Mouse (Mus musculus): ENCODE results near the gene Atg14. TPM values are rescaled to one million over a fixed set of nuclear protein-coding genes. Genes with fewer than 3 reads are reported as not detected.

Gene Atg14
- polyA plus RNA-seq, 1 experiment from 2014 or later = 13.9 TPM

DNA sequence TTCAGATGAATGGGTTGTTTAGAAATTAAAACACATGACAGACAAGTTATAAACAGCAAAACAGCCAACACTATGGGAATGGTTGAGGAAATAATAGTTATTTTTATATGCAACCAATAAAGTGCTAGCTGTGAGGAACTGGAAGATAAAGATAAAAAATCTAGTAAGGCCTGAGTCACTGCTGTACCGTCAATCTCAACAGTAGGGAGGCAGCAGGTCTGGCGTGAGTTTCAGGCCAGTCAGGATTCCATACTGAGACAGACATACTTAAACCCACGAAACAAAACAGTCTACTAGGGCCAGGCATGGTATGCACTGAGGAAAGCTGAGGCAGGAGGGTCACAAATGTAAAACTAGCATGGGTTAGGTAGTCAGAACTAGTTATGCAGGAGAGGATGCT lies 42.2 kb downstream of the Atg14 start:
- DNase-seq (ENCODE audit: low spot score) = no peak
- Histone ChIP-seq H3K9ac (ENCODE audit: low read depth, low read length) (no peak overlapping the region), H3K27ac (no peak overlapping the region), H3K27me3 (ENCODE audit: insufficient read depth, low read length) (no peaks in the 10 kb centered on the region), H3K4me1 (replicated peaks; ENCODE audit: insufficient read depth, low read length) (peaks cover 1% of the 10 kb centered on the region; the same call in 1 of the 2 replicates), H3K4me2 (ENCODE audit: low read length) (no peak overlapping the region), H3K9me3 (replicated peaks; ENCODE audit: low read length) (no peaks in the 10 kb centered on the region), H3K36me3 (ENCODE audit: insufficient read depth, low read length) (no peaks in the 10 kb centered on the region), H3K4me3 (replicated peaks; ENCODE audit: low read depth, low read length) (no peak overlapping the region)
- TF ChIP-seq CTCF (IDR thresholded peaks at IDR 0.05; ENCODE audit: low read depth) = no peak
- WGBS = 75% methylated on average over 3 of the region's 3 CpGs
- no peak for ATAC-seq (replicated peaks; ENCODE audit: low FRiP score, low read depth)

DNA sequence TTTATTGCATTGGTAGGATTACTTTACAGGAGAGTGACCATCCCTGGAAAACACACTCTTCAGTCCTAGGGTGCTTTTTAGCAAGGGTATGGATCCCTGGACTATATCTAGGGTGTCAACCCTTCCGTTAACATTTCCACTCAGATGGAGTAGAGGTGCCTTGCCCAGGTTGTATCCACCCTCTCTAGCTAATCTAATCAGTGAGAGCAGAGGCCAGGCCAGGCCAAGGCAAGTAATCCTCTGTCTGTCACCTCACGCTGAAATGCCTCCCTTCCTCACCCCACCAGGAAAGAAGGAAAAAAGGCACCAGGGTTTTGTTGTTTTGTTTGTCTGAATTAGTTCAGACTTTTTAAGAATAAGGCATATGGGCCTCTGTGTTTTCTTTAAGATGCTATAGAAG lies 42.6 kb downstream of the Atg14 start:
- Histone ChIP-seq H3K9me3 (replicated peaks; ENCODE audit: low read length) (no peaks in the 10 kb centered on the region), H3K9ac (ENCODE audit: low read depth, low read length) (no peak overlapping the region), H3K4me1 (replicated peaks; ENCODE audit: insufficient read depth, low read length) (no peaks in the 10 kb centered on the region), H3K4me2 (ENCODE audit: low read length) (no peak overlapping the region), H3K27me3 (ENCODE audit: insufficient read depth, low read length) (no peaks in the 10 kb centered on the region), H3K27ac (no peak overlapping the region), H3K36me3 (ENCODE audit: insufficient read depth, low read length) (no peaks in the 10 kb centered on the region), H3K4me3 (replicated peaks; ENCODE audit: low read depth, low read length) (no peak overlapping the region)
- no peak for TF ChIP-seq CTCF (IDR thresholded peaks at IDR 0.05; ENCODE audit: low read depth)
- DNase-seq (ENCODE audit: low spot score) (no peak), ATAC-seq (replicated peaks; ENCODE audit: low FRiP score, low read depth) (no peak)
- 93% methylated on average over 2 of the region's 2 CpGs for WGBS

DNA sequence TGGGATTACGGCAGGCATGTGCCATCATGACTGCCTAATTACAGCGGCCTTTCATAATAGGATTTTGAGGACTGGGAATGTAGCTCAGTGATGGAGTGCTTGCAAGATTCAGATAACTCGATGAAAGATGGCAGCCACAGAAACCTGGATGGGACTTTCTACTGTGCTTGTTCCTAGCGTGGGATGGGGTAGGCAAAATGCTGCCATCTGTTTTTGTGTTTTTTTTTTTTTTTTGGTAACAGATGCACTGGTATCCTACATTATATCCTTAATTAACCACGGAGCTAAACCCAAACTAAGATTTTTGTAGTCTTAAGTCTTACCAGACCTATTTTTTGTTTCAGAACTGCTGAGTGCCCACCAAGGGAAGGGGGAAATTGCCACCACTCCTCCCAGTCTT lies 44.6 kb downstream of the Atg14 start:
- ATAC-seq (replicated peaks; ENCODE audit: low FRiP score, low read depth) = no peak
- Histone ChIP-seq H3K9me3 (replicated peaks; ENCODE audit: low read length) (no peaks in the 10 kb centered on the region), H3K4me1 (replicated peaks; ENCODE audit: insufficient read depth, low read length) (no peaks in the 10 kb centered on the region), H3K4me3 (replicated peaks; ENCODE audit: low read depth, low read length) (no peak overlapping the region), H3K9ac (ENCODE audit: low read depth, low read length) (no peak overlapping the region), H3K36me3 (ENCODE audit: insufficient read depth, low read length) (no peaks in the 10 kb centered on the region), H3K27ac (no peak overlapping the region), H3K27me3 (ENCODE audit: insufficient read depth, low read length) (no peaks in the 10 kb centered on the region), H3K4me2 (ENCODE audit: low read length) (no peak overlapping the region)
- DNase-seq (ENCODE audit: low spot score) = no peak
- WGBS = 95% methylated on average over 5 of the region's 5 CpGs
- TF ChIP-seq CTCF (IDR thresholded peaks at IDR 0.05; ENCODE audit: low read depth) = no peak

DNA sequence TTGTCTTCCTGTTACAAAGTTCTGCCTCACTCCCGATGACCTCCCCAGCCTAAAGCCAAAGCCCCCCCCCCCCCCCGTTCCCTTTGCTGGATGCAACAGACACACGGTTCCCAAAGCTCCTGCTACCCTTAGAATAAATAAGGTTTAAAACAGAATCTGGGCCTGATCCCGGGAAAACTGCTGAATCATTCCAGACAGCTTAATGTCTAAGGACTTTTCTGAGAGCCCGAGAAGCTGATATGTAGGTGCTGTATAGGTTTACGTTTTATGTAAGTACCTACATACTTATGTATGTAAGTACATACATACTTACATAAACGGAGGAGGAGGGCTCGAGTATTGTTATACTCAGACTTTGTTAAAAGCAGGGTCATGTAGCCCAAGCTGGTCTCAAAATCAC lies 45.1 kb downstream of the Atg14 start:
- 68% methylated on average over 8 of the region's 8 CpGs for WGBS
- H3K4me3 ChIP-seq (replicated peaks; ENCODE audit: low read depth, low read length) = no peak overlapping the region
- H3K9ac ChIP-seq (ENCODE audit: low read depth, low read length) = no peak overlapping the region
- H3K36me3 ChIP-seq (ENCODE audit: insufficient read depth, low read length) = no peaks in the 10 kb centered on the region
- no peaks in the 10 kb centered on the region for H3K27me3 ChIP-seq (ENCODE audit: insufficient read depth, low read length)
- no peaks in the 10 kb centered on the region for H3K4me1 ChIP-seq (replicated peaks; ENCODE audit: insufficient read depth, low read length)
- ATAC-seq (replicated peaks; ENCODE audit: low FRiP score, low read depth) (no peak), DNase-seq (ENCODE audit: low spot score) (no peak)
- no peak overlapping the region for H3K4me2 ChIP-seq (ENCODE audit: low read length)
- TF ChIP-seq CTCF (IDR thresholded peaks at IDR 0.05; ENCODE audit: low read depth) = no peak
- no peaks in the 10 kb centered on the region for H3K9me3 ChIP-seq (replicated peaks; ENCODE audit: low read length)
- H3K27ac ChIP-seq = no peak overlapping the region

DNA sequence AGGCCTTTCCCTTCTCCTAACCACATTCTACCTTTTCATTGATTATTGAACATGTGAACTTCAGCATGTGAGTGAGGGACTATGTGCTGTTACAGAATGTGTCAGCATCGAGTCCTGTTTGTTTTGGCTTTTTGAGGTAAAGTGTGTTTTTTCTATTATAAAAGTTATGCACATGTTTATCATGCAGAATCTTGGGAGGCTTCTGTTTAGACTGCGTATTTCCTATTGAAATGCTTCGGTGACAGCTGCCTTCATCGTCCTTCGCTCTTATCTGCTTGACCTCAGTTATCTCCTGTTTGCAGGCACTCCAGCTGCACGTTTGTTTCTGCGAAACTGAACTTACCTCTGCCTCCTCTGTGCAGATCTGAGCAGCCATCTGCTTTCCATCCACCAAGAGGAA lies 48.1 kb downstream of the Atg14 start:
- Histone ChIP-seq H3K9ac (ENCODE audit: low read depth, low read length) (no peak overlapping the region), H3K4me2 (ENCODE audit: low read length) (no peak overlapping the region), H3K36me3 (ENCODE audit: insufficient read depth, low read length) (no peaks in the 10 kb centered on the region), H3K4me1 (replicated peaks; ENCODE audit: insufficient read depth, low read length) (no peaks in the 10 kb centered on the region), H3K9me3 (replicated peaks; ENCODE audit: low read length) (no peaks in the 10 kb centered on the region), H3K27me3 (ENCODE audit: insufficient read depth, low read length) (no peaks in the 10 kb centered on the region), H3K4me3 (replicated peaks; ENCODE audit: low read depth, low read length) (no peak overlapping the region), H3K27ac (no peak overlapping the region)
- no peak for TF ChIP-seq CTCF (IDR thresholded peaks at IDR 0.05; ENCODE audit: low read depth)
- DNase-seq (ENCODE audit: low spot score) (no peak), ATAC-seq (replicated peaks; ENCODE audit: low FRiP score, low read depth) (no peak)
- 75% methylated on average over 7 of the region's 7 CpGs for WGBS

DNA sequence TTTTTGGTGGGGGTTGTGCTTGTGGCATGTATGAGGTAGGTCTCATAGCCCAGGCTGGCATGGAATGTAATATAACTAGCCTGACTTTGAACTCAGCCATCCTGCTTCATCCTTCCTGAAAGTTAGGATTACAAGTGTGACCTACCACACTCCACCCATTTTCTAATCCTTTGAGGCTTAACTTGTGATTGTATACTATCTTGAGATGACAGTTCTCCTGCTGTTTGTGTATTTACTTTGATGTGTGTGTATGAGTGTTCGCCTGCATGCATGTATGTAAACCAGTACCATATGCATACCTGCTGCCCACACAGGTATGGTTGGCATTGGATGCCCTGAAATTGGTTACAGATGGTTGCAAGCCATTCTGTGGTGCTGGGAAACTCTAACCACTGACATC lies 48.8 kb downstream of the Atg14 start:
- Histone ChIP-seq H3K36me3 (ENCODE audit: insufficient read depth, low read length) (no peaks in the 10 kb centered on the region), H3K27ac (no peak overlapping the region), H3K4me2 (ENCODE audit: low read length) (no peak overlapping the region), H3K4me3 (replicated peaks; ENCODE audit: low read depth, low read length) (no peak overlapping the region), H3K9ac (ENCODE audit: low read depth, low read length) (no peak overlapping the region), H3K9me3 (replicated peaks; ENCODE audit: low read length) (no peaks in the 10 kb centered on the region), H3K27me3 (ENCODE audit: insufficient read depth, low read length) (no peaks in the 10 kb centered on the region), H3K4me1 (replicated peaks; ENCODE audit: insufficient read depth, low read length) (no peaks in the 10 kb centered on the region)
- ATAC-seq (replicated peaks; ENCODE audit: low FRiP score, low read depth) = no peak
- WGBS = 89% methylated on average over 1 of the region's 1 CpGs
- no peak for TF ChIP-seq CTCF (IDR thresholded peaks at IDR 0.05; ENCODE audit: low read depth)
- DNase-seq (ENCODE audit: low spot score) = no peak

DNA sequence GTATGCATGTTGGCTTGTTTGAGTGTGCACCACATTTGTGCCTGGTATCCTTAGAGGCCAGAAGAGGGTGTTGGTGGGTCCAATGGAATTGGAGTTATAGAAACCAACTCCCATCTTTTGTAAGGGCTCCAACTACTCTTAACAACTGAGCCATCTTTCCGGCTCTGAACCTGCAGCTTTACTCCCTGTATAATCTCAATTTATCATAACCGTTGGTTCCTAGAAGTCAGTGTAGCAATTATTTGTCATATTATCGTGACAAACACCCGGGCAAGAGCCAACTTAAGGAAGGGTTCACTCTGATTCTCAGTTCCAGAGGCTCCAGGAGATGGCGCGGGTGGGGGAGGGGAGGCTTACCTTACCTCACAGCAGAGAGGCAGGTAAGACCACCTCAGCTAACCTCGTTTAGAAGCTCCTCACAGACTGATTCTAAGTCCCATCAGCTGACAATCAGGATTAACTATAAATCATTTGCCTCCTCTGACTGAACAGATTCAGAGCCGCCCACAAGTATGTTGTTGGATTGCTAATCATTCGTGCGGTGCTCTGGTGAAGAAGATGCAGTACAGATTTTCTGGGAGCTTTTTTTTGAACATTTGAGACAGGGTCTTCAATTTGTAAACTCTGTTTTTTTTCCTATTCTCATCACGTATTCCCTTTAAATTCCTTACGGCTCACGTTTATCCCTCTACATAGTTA lies 49.5 kb downstream of the Atg14 start:
- H3K36me3 ChIP-seq (ENCODE audit: insufficient read depth, low read length) = no peaks in the 10 kb centered on the region
- no peak overlapping the region for H3K9ac ChIP-seq (ENCODE audit: low read depth, low read length)
- H3K27ac ChIP-seq = no peak overlapping the region
- no peak for DNase-seq (ENCODE audit: low spot score)
- WGBS = 85% methylated on average over 13 of the region's 13 CpGs
- no peak for ATAC-seq (replicated peaks; ENCODE audit: low FRiP score, low read depth)
- H3K4me2 ChIP-seq (ENCODE audit: low read length) = no peak overlapping the region
- no peak overlapping the region for H3K4me3 ChIP-seq (replicated peaks; ENCODE audit: low read depth, low read length)
- TF ChIP-seq CTCF (IDR thresholded peaks at IDR 0.05; ENCODE audit: low read depth) = no peak
- no peaks in the 10 kb centered on the region for H3K9me3 ChIP-seq (replicated peaks; ENCODE audit: low read length)
- H3K27me3 ChIP-seq (ENCODE audit: insufficient read depth, low read length) = no peaks in the 10 kb centered on the region
- no peaks in the 10 kb centered on the region for H3K4me1 ChIP-seq (replicated peaks; ENCODE audit: insufficient read depth, low read length)

Measured in kidney, postnatal 0 days (tissue).